Mouse (Mus musculus): ENCODE results near the gene Orai3. TPM values are rescaled to one million over a fixed set of nuclear protein-coding genes. Genes with fewer than 3 reads are reported as not detected.

The Orai3 gene
- polyA plus RNA-seq, 1 experiment from 2014 or later: 9.6 TPM

- H3K4me2 ChIP-seq (ENCODE audit: low read length): no peak overlapping the region
- H3K36me3 ChIP-seq (ENCODE audit: control insufficient read depth, insufficient read depth): peaks cover 10% of the 10 kb centered on the region
- H3K27me3 ChIP-seq (replicated peaks; ENCODE audit: control insufficient read depth, insufficient read depth, low read length): no peaks in the 10 kb centered on the region
- H3K9ac ChIP-seq (replicated peaks; ENCODE audit: low read depth, low read length): no peak overlapping the region
- H3K4me1 ChIP-seq (replicated peaks; ENCODE audit: control insufficient read depth, insufficient read depth, low read length): no peaks in the 10 kb centered on the region; the same call in 1 of the 2 replicates
- no peak overlapping the region for H3K4me3 ChIP-seq (replicated peaks; ENCODE audit: low read length)
- no peak overlapping the region for H3K27ac ChIP-seq (ENCODE audit: low read length)
- no peaks in the 10 kb centered on the region for H3K9me3 ChIP-seq (ENCODE audit: control insufficient read depth, low read length)
- 78% methylated on average over 6 of the region's 6 CpGs for WGBS
- no peak for ATAC-seq
These were observed 9.9 kb upstream of the Orai3 start for GRCm38 (mm10) chr7:127759716-127760115.

GRCm38 (mm10) chr7:127760478-127760877, 9.1 kb upstream of the Orai3 start:
- Histone ChIP-seq H3K4me1 (replicated peaks; ENCODE audit: control insufficient read depth, insufficient read depth, low read length) (no peaks in the 10 kb centered on the region), H3K36me3 (ENCODE audit: control insufficient read depth, insufficient read depth) (peaks cover 15% of the 10 kb centered on the region), H3K9me3 (ENCODE audit: control insufficient read depth, low read length) (no peaks in the 10 kb centered on the region), H3K27me3 (replicated peaks; ENCODE audit: control insufficient read depth, insufficient read depth, low read length) (no peaks in the 10 kb centered on the region), H3K4me3 (replicated peaks; ENCODE audit: low read length) (no peak overlapping the region), H3K4me2 (ENCODE audit: low read length) (no peak overlapping the region), H3K9ac (replicated peaks; ENCODE audit: low read depth, low read length) (no peak overlapping the region), H3K27ac (ENCODE audit: low read length) (no peak overlapping the region)
- no peak for ATAC-seq
- 88% methylated on average over 3 of the region's 3 CpGs for WGBS

DNA sequence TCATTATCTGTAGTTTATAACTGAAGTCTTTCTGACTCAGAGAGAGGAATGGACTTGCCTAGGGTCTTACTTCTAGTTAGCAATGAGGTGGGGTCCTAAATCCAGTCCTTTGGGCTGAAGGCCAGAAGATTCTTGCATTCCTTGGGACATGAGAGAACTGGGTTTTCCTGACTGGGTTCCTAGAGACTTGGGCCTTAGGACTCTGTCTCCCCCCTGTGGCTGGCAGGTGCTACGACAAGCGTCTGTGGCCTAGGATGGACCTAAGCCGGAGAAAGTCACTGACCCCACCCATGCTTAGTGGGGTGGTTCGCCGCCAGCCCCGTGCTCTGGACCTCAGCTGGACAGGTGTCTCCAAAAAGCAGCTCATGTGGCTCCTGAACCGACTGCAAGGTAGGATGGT, 8.6 kb upstream of the Orai3 start:
- H3K4me2 ChIP-seq (ENCODE audit: low read length): no peak overlapping the region
- H3K9me3 ChIP-seq (ENCODE audit: control insufficient read depth, low read length): no peaks in the 10 kb centered on the region
- ATAC-seq: no peak
- H3K9ac ChIP-seq (replicated peaks; ENCODE audit: low read depth, low read length): no peak overlapping the region
- H3K36me3 ChIP-seq (ENCODE audit: control insufficient read depth, insufficient read depth): peaks cover 20% of the 10 kb centered on the region
- H3K27me3 ChIP-seq (replicated peaks; ENCODE audit: control insufficient read depth, insufficient read depth, low read length): no peaks in the 10 kb centered on the region
- no peak overlapping the region for H3K27ac ChIP-seq (ENCODE audit: low read length)
- 46% methylated on average over 7 of the region's 7 CpGs for WGBS
- no peaks in the 10 kb centered on the region for H3K4me1 ChIP-seq (replicated peaks; ENCODE audit: control insufficient read depth, insufficient read depth, low read length)
- no peak overlapping the region for H3K4me3 ChIP-seq (replicated peaks; ENCODE audit: low read length)

DNA sequence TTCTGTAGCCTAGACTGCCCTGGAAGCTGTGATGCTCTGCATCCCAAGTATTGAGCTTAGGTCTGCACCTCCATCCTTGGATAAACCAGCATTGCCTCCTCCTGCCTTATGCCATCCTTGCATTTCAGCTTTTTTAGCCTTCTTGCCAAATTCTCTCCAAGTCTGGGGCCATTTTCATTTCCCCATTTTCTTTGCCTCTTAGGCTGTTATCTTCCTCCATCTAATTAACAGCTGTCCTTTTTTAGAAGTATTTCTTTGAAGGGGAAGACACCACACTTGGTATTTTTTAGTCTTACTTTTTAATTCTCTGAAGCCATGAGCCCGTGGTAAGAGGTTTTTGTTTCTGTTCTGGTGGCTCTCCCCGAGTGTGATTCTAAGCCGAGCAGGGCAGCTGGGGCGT, 6.0 kb upstream of the Orai3 start:
- peaks cover 4% of the 10 kb centered on the region for H3K4me1 ChIP-seq (replicated peaks; ENCODE audit: control insufficient read depth, insufficient read depth, low read length)
- H3K27ac ChIP-seq (ENCODE audit: low read length): no peak overlapping the region
- H3K4me2 ChIP-seq (ENCODE audit: low read length): no peak overlapping the region
- ATAC-seq: no peak
- H3K36me3 ChIP-seq (ENCODE audit: control insufficient read depth, insufficient read depth): peaks cover 29% of the 10 kb centered on the region
- WGBS: 91% methylated on average over 4 of the region's 4 CpGs
- H3K9ac ChIP-seq (replicated peaks; ENCODE audit: low read depth, low read length): no peak overlapping the region
- H3K27me3 ChIP-seq (replicated peaks; ENCODE audit: control insufficient read depth, insufficient read depth, low read length): no peaks in the 10 kb centered on the region
- H3K9me3 ChIP-seq (ENCODE audit: control insufficient read depth, low read length): no peaks in the 10 kb centered on the region
- H3K4me3 ChIP-seq (replicated peaks; ENCODE audit: low read length): no peak overlapping the region

GRCm38 (mm10) chr7:127765756-127766155, 3.9 kb upstream of the Orai3 start:
- Histone ChIP-seq H3K27ac (ENCODE audit: low read length) (no peak overlapping the region), H3K36me3 (ENCODE audit: control insufficient read depth, insufficient read depth) (peaks cover 29% of the 10 kb centered on the region), H3K9me3 (ENCODE audit: control insufficient read depth, low read length) (no peaks in the 10 kb centered on the region), H3K9ac (replicated peaks; ENCODE audit: low read depth, low read length) (no peak overlapping the region), H3K27me3 (replicated peaks; ENCODE audit: control insufficient read depth, insufficient read depth, low read length) (no peaks in the 10 kb centered on the region), H3K4me1 (replicated peaks; ENCODE audit: control insufficient read depth, insufficient read depth, low read length) (peaks cover 23% of the 10 kb centered on the region), H3K4me2 (ENCODE audit: low read length) (no peak overlapping the region), H3K4me3 (replicated peaks; ENCODE audit: low read length) (no peak overlapping the region)
- 91% methylated on average over 2 of the region's 2 CpGs for WGBS
- ATAC-seq: no peak

- no peak for ATAC-seq
- WGBS: 83% methylated on average over 17 of the region's 17 CpGs
These were observed 2.6 kb upstream of the Orai3 start for GRCm38 (mm10) chr7:127766851-127767609.

GRCm38 (mm10) chr7:127767671-127768345, 1.8 kb upstream of the Orai3 start:
- Histone ChIP-seq H3K36me3 (ENCODE audit: control insufficient read depth, insufficient read depth) (peaks cover 29% of the 10 kb centered on the region), H3K27ac (ENCODE audit: low read length) (no peak overlapping the region), H3K4me2 (ENCODE audit: low read length) (no peak overlapping the region), H3K4me3 (replicated peaks; ENCODE audit: low read length) (no peak overlapping the region), H3K27me3 (replicated peaks; ENCODE audit: control insufficient read depth, insufficient read depth, low read length) (no peaks in the 10 kb centered on the region), H3K9ac (replicated peaks; ENCODE audit: low read depth, low read length) (no peak overlapping the region), H3K4me1 (replicated peaks; ENCODE audit: control insufficient read depth, insufficient read depth, low read length) (peaks cover 24% of the 10 kb centered on the region), H3K9me3 (ENCODE audit: control insufficient read depth, low read length) (no peaks in the 10 kb centered on the region)
- WGBS: 93% methylated on average over 19 of the region's 19 CpGs
- no peak for ATAC-seq

More at GRCm38 (mm10) chr7:127766851-127767609, 2.6 kb upstream of the Orai3 start:
- Histone ChIP-seq H3K9me3 (ENCODE audit: control insufficient read depth, low read length) (no peaks in the 10 kb centered on the region), H3K4me3 (replicated peaks; ENCODE audit: low read length) (no peak overlapping the region), H3K36me3 (ENCODE audit: control insufficient read depth, insufficient read depth) (peaks cover 29% of the 10 kb centered on the region), H3K27me3 (replicated peaks; ENCODE audit: control insufficient read depth, insufficient read depth, low read length) (no peaks in the 10 kb centered on the region), H3K4me2 (ENCODE audit: low read length) (no peak overlapping the region), H3K27ac (ENCODE audit: low read length) (no peak overlapping the region), H3K9ac (replicated peaks; ENCODE audit: low read depth, low read length) (no peak overlapping the region), H3K4me1 (replicated peaks; ENCODE audit: control insufficient read depth, insufficient read depth, low read length) (peaks cover 24% of the 10 kb centered on the region)

DNA sequence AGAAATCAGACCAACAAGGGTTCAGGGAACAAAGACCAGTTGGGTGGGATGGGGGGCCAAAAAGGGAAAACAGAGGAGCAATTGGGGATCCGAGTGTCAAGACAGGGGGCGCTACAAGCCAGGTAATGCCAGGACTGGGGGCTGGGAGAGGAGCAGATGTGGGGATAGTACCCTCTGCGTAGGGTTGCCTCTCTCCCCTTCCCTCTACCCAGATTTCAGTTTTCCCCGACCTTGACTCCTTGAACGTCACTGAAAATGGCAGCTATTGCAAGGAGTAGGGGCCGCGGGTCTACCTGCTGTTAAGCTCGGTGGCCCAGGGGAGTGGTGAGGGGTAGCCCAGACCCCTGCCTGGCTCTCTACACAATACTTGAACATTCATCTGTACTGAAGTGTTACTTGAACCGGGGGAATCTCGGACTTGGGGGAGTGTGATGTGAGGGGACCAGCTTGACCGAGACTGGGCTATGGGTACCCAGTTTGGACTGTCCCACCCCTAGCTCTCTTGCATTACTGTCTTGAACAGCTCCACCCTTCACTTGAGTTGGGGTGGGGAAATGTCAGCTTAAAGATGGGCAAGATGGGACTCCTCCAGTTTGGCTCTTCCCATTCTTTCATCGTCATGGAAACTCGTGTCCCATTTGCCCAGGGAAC, 1.1 kb upstream of the Orai3 start:
- Histone ChIP-seq H3K4me1 (replicated peaks; ENCODE audit: control insufficient read depth, insufficient read depth, low read length) (peaks cover 24% of the 10 kb centered on the region), H3K27ac (ENCODE audit: low read length) (no peak overlapping the region), H3K9ac (replicated peaks; ENCODE audit: low read depth, low read length) (no peak overlapping the region), H3K36me3 (ENCODE audit: control insufficient read depth, insufficient read depth) (peaks cover 26% of the 10 kb centered on the region), H3K27me3 (replicated peaks; ENCODE audit: control insufficient read depth, insufficient read depth, low read length) (no peaks in the 10 kb centered on the region), H3K9me3 (ENCODE audit: control insufficient read depth, low read length) (no peaks in the 10 kb centered on the region), H3K4me3 (replicated peaks; ENCODE audit: low read length) (no peak overlapping the region), H3K4me2 (ENCODE audit: low read length) (peak overlapping the region; percentile 16; the same call in 1 of the 2 replicates)
- no peak for ATAC-seq
- WGBS: 47% methylated on average over 13 of the region's 13 CpGs

- Histone ChIP-seq H3K4me3 (replicated peaks; ENCODE audit: low read length) (peak overlapping the region; percentile 53), H3K36me3 (ENCODE audit: control insufficient read depth, insufficient read depth) (peaks cover 21% of the 10 kb centered on the region), H3K27me3 (replicated peaks; ENCODE audit: control insufficient read depth, insufficient read depth, low read length) (no peaks in the 10 kb centered on the region), H3K27ac (ENCODE audit: low read length) (peak overlapping the region; percentile 68), H3K9ac (replicated peaks; ENCODE audit: low read depth, low read length) (peak overlapping the region; percentile 71), H3K4me2 (ENCODE audit: low read length) (peak overlapping the region; percentile 72), H3K9me3 (ENCODE audit: control insufficient read depth, low read length) (no peaks in the 10 kb centered on the region), H3K4me1 (replicated peaks; ENCODE audit: control insufficient read depth, insufficient read depth, low read length) (peaks cover 24% of the 10 kb centered on the region)
- under 1% methylated on average over 16 of the region's 16 CpGs for WGBS
- peak; percentile 90 for ATAC-seq
These were observed 520 bp upstream of the Orai3 start for GRCm38 (mm10) chr7:127768997-127769593.

Data from forebrain, embryonic 16.5 days (tissue).